Mouse (Mus musculus): ENCODE data around the gene Zfp940. TPM values are rescaled to one million over a fixed set of nuclear protein-coding genes. Genes with fewer than 3 reads are reported as not detected.
"Not testable (repeated sequence)": the region's sequence is repeated elsewhere in the genome, so short reads cannot be mapped to it uniquely, and the experiment has no call there.

Zfp940 gene
- polyA plus RNA-seq (2015; fragmentation: Nextera tagmentation; extraction: Ambion mirVana), result 1.1 and 1.5 TPM in 2 replicates

GRCm38 (mm10) chr7:29853219-29853842 lies at the start of gene Zfp940:
TSS of gene Zfp940 (minus strand) at chr7:29853669.
- 2% methylated on average over 21 of the region's 21 CpGs for WGBS (ENCODE audit: insufficient replicate concordance)
- ATAC-seq (ENCODE audit: low read depth), result peak; percentile 93
- peak within 1 kb of the TSS; percentile 82 for H3K4me2 ChIP-seq

GRCm38 (mm10) chr7:29898351-29898750 lies 44.9 kb upstream of the Zfp940 start:
- ATAC-seq (ENCODE audit: low read depth), result no peak
- H3K9ac ChIP-seq, result no peak overlapping the region
- WGBS (ENCODE audit: insufficient replicate concordance), result 78% methylated on average over 4 of the region's 4 CpGs
- H3K4me3 ChIP-seq (replicated peaks), result no peak overlapping the region
- peaks cover 81% of the 10 kb centered on the region for H3K36me3 ChIP-seq
- no peaks in the 10 kb centered on the region for H3K27me3 ChIP-seq
- DNase-seq, result no peak
- H3K27ac ChIP-seq, result no peak overlapping the region
- no peak overlapping the region for H3K4me2 ChIP-seq
- H3K4me1 ChIP-seq (replicated peaks), result no peaks in the 10 kb centered on the region
- peaks cover 26% of the 10 kb centered on the region for H3K9me3 ChIP-seq (replicated peaks)

More at GRCm38 (mm10) chr7:29853219-29853842, at the start of gene Zfp940:
- Histone ChIP-seq H3K36me3 (no peaks in the 10 kb centered on the region), H3K27me3 (no peaks in the 10 kb centered on the region), H3K9me3 (replicated peaks) (no peaks in the 10 kb centered on the region), H3K27ac (no peak within 1 kb of the TSS), H3K4me3 (replicated peaks) (peak within 1 kb of the TSS; percentile 68), H3K4me1 (replicated peaks) (peaks cover 11% of the 10 kb centered on the region), H3K9ac (peak within 1 kb of the TSS; percentile 68)
- peak; percentile 69 for DNase-seq

- H3K36me3 ChIP-seq, result peaks cover 60% of the 10 kb centered on the region
- DNase-seq (no peak), ATAC-seq (ENCODE audit: low read depth) (no peak)
- peaks cover 55% of the 10 kb centered on the region for H3K9me3 ChIP-seq (replicated peaks)
- H3K4me2 ChIP-seq, result no peak overlapping the region
- H3K27me3 ChIP-seq, result no peaks in the 10 kb centered on the region
- H3K4me3 ChIP-seq (replicated peaks), result no peak overlapping the region
- H3K27ac ChIP-seq, result no peak overlapping the region
- 81% methylated on average over 4 of the region's 4 CpGs for WGBS (ENCODE audit: insufficient replicate concordance)
- no peak overlapping the region for H3K9ac ChIP-seq
- H3K4me1 ChIP-seq (replicated peaks), result no peaks in the 10 kb centered on the region
Observed at GRCm38 (mm10) chr7:29892756-29893155, 39.3 kb upstream of the Zfp940 start.

- Histone ChIP-seq H3K9me3 (replicated peaks) (peaks cover 63% of the 10 kb centered on the region), H3K9ac (no peak overlapping the region), H3K27ac (no peak overlapping the region), H3K4me2 (no peak overlapping the region), H3K4me1 (replicated peaks) (no peaks in the 10 kb centered on the region), H3K36me3 (peaks cover 39% of the 10 kb centered on the region), H3K27me3 (no peaks in the 10 kb centered on the region), H3K4me3 (replicated peaks) (no peak overlapping the region)
- ATAC-seq (ENCODE audit: low read depth), result no peak
- no peak for DNase-seq
- 79% methylated on average over 7 of the region's 7 CpGs for WGBS (ENCODE audit: insufficient replicate concordance)
Observed at GRCm38 (mm10) chr7:29890501-29890900, 37.0 kb upstream of the Zfp940 start.

- DNase-seq (no peak), ATAC-seq (ENCODE audit: low read depth) (no peak)
- H3K4me1 ChIP-seq (replicated peaks), result no peaks in the 10 kb centered on the region
- H3K4me3 ChIP-seq (replicated peaks), result no peak overlapping the region
- H3K27ac ChIP-seq, result no peak overlapping the region
- WGBS (ENCODE audit: insufficient replicate concordance), result 71% methylated on average over 7 of the region's 7 CpGs
- H3K4me2 ChIP-seq, result no peak overlapping the region
- H3K9me3 ChIP-seq (replicated peaks), result peaks cover 26% of the 10 kb centered on the region
- peaks cover 4% of the 10 kb centered on the region; the same call in 1 of the 2 replicates for H3K36me3 ChIP-seq
- no peaks in the 10 kb centered on the region for H3K27me3 ChIP-seq
- no peak overlapping the region for H3K9ac ChIP-seq
Observed at GRCm38 (mm10) chr7:29880916-29881315, 27.4 kb upstream of the Zfp940 start.

- H3K9ac ChIP-seq, result no peak overlapping the region
- 63% methylated on average over 7 of the region's 7 CpGs for WGBS (ENCODE audit: insufficient replicate concordance)
- H3K27ac ChIP-seq, result no peak overlapping the region
- no peak overlapping the region for H3K4me3 ChIP-seq (replicated peaks)
- DNase-seq, result no peak
- no peaks in the 10 kb centered on the region for H3K27me3 ChIP-seq
- ATAC-seq (ENCODE audit: low read depth), result no peak
- no peaks in the 10 kb centered on the region for H3K4me1 ChIP-seq (replicated peaks)
- peaks cover 11% of the 10 kb centered on the region for H3K36me3 ChIP-seq
- H3K9me3 ChIP-seq (replicated peaks), result peaks cover 28% of the 10 kb centered on the region
- H3K4me2 ChIP-seq, result no peak overlapping the region
Observed at GRCm38 (mm10) chr7:29880056-29880455, 26.6 kb upstream of the Zfp940 start.

- H3K9ac ChIP-seq; H3K27me3 ChIP-seq; H3K27ac ChIP-seq; H3K4me3 ChIP-seq (replicated peaks); H3K4me1 ChIP-seq (replicated peaks); H3K4me2 ChIP-seq; DNase-seq; ATAC-seq (ENCODE audit: low read depth): not testable (repeated sequence)
- Histone ChIP-seq H3K36me3 (peaks cover 22% of the 10 kb centered on the region), H3K9me3 (replicated peaks) (peaks cover 20% of the 10 kb centered on the region)
- WGBS (ENCODE audit: insufficient replicate concordance), result 76% methylated on average over 9 of the region's 9 CpGs
Observed at GRCm38 (mm10) chr7:29877561-29877960, 24.1 kb upstream of the Zfp940 start.

GRCm38 (mm10) chr7:29874256-29874655 lies 20.8 kb upstream of the Zfp940 start:
- H3K36me3 ChIP-seq, result peaks cover 26% of the 10 kb centered on the region
- H3K4me1 ChIP-seq (replicated peaks), result no peaks in the 10 kb centered on the region
- no peak for ATAC-seq (ENCODE audit: low read depth)
- no peak overlapping the region for H3K4me2 ChIP-seq
- 78% methylated on average over 10 of the region's 10 CpGs for WGBS (ENCODE audit: insufficient replicate concordance)
- H3K9ac ChIP-seq, result no peak overlapping the region
- H3K27me3 ChIP-seq, result no peaks in the 10 kb centered on the region
- DNase-seq, result no peak
- H3K9me3 ChIP-seq (replicated peaks), result peaks cover 23% of the 10 kb centered on the region
- no peak overlapping the region for H3K4me3 ChIP-seq (replicated peaks)
- no peak overlapping the region for H3K27ac ChIP-seq

GRCm38 (mm10) chr7:29861660-29862059 lies 8.2 kb upstream of the Zfp940 start:
- no peak for DNase-seq
- Histone ChIP-seq H3K27me3 (no peaks in the 10 kb centered on the region), H3K9ac (no peak overlapping the region), H3K4me3 (replicated peaks) (no peak overlapping the region), H3K9me3 (replicated peaks) (no peaks in the 10 kb centered on the region), H3K27ac (no peak overlapping the region), H3K36me3 (peaks cover 4% of the 10 kb centered on the region; the same call in 1 of the 2 replicates), H3K4me1 (replicated peaks) (peaks cover 10% of the 10 kb centered on the region), H3K4me2 (no peak overlapping the region)
- no peak for ATAC-seq (ENCODE audit: low read depth)
- WGBS (ENCODE audit: insufficient replicate concordance), result 76% methylated on average over 7 of the region's 7 CpGs

- no peaks in the 10 kb centered on the region for H3K9me3 ChIP-seq (replicated peaks)
- H3K4me1 ChIP-seq (replicated peaks), result peaks cover 10% of the 10 kb centered on the region
- ATAC-seq (ENCODE audit: low read depth), result peak; percentile 97
Observed at GRCm38 (mm10) chr7:29859532-29860517, 6.4 kb upstream of the Zfp940 start, which contains the start of gene Zfp420. TSS of gene Zfp420 (plus strand) at chr7:29859979.

GRCm38 (mm10) chr7:29852831-29853218 lies 644 bp downstream of the Zfp940 start:
- ATAC-seq (ENCODE audit: low read depth) (no peak), DNase-seq (no peak)
- peak overlapping the region; percentile 68 for H3K9ac ChIP-seq

More at GRCm38 (mm10) chr7:29859532-29860517, 6.4 kb upstream of the Zfp940 start, which contains the start of gene Zfp420:
- Histone ChIP-seq H3K9ac (peak within 1 kb of the TSS; percentile 63), H3K36me3 (peaks cover 4% of the 10 kb centered on the region; the same call in 1 of the 2 replicates), H3K4me2 (peak within 1 kb of the TSS; percentile 75), H3K27ac (no peak within 1 kb of the TSS), H3K27me3 (no peaks in the 10 kb centered on the region), H3K4me3 (replicated peaks) (peak within 1 kb of the TSS; percentile 64)
- 6% methylated on average over 32 of the region's 32 CpGs for WGBS (ENCODE audit: insufficient replicate concordance)
- DNase-seq, result peak; percentile 75

More at GRCm38 (mm10) chr7:29852831-29853218, 644 bp downstream of the Zfp940 start:
- peak overlapping the region; percentile 82 for H3K4me2 ChIP-seq
- peaks cover 11% of the 10 kb centered on the region for H3K4me1 ChIP-seq (replicated peaks)
- H3K27ac ChIP-seq, result no peak overlapping the region
- no peaks in the 10 kb centered on the region for H3K36me3 ChIP-seq
- H3K9me3 ChIP-seq (replicated peaks), result no peaks in the 10 kb centered on the region
- WGBS (ENCODE audit: insufficient replicate concordance), result 49% methylated on average over 9 of the region's 9 CpGs
- H3K4me3 ChIP-seq (replicated peaks), result peak overlapping the region; percentile 68
- no peaks in the 10 kb centered on the region for H3K27me3 ChIP-seq

Data from liver, embryonic 13.5 days (tissue).